Mouse (Mus musculus): ENCODE data around the gene Usp29.
"Not testable (repeated sequence)": the region's sequence is repeated elsewhere in the genome, so short reads cannot be mapped to it uniquely, and the experiment has no call there.

The Usp29 gene

DNA sequence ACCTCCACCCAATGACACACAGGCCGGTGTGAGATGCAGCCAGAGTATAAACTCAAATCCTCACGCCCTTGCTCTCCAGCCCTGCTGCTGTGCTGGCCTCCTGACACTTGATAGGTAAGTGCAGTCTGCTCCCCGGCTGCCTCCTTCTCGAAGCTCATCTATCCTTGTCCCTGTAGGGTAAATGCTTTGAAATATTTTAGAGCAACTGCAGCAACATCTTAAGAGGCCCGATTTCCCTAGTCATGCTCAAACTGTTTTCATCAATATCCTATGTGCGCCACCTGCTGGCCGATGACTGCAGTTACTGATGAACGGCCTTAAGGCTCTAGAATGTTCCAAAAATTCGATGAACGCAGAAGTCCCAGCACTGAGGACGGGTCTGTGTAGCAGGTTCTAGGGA, 206.7 kb downstream of the Usp29 start:
- DNase-seq = peak; percentile 71

DNA sequence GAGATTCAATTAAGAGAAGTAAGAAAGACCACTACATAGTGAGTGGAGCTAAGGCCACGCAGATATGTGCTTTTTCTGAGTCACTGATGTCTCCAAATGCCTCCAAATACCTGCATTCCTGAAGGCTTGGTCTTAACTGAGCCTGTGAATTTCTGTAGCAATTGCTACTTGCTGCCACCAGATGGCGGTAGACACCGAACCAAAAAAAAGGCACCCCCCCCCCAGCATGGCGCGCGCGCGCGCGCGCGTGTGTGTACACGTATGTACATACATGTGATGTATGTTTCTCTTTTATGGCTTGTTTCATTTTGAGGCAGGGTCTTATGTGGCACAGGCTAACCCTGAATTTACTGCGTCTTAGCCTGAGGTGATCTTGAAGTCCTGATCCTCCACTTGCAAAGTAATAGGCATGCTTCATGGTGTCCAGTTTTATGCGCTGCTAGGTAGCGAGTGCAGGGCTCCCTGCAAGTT, 210.4 kb downstream of the Usp29 start:
- peak; percentile 4 for DNase-seq

DNA sequence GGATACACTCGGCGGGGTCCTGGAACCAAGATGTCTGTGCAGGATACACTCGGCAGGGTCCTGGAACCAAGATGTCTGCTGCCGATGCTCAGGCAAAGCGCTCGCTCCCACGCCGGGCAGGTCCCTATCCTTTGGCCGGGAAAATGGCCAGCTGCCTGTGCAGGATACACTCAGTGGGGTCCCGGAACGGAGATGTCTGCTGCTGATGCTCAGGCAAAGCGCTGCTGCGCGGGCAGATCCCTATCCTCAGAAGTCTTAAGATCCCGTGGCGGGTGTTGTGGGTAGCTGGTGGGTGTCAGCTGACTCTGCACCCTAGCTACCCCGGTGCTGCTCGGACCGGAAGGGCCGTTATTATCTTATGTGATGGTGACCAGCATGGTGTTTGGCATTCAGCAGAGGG, 217.7 kb downstream of the Usp29 start:
- DNase-seq = not testable (repeated sequence)

DNA sequence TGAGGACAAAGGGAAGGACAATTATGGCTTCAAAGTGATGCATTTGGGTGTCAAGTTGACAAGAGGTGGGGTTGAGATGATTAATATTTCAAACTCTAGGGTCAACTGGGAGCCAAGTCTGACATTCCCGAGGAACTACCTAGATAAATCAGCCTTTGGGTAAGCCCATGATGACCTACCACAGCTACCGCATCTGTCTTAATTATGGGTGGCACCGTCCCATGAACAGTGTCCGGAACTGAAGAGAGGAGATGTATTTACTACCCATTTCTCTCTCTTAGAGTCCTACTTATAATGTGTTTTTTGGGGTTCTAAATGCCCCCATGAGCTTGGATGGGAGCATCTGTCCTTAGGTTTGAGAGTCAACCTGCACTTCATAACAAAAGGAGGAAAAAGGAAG, 226.2 kb downstream of the Usp29 start:
- DNase-seq = no peak

DNA sequence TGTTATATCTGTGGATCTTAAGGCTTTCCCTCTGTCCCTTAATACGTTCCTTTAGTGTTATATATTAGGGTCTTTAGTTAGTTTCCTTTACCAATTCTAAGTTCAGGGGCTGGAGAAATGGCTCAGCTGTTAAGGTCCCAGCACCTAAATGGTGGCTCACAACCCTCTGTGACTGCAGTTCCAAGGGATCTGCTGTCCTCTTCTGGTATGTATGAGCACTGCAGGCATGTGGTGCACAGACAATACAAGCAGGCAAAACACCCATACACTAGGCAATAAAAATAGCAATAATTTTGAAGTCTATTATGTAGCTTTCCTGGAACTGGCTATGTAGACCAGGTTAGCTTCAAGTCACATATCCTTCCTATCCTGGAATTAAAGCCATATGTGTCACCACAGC, 228.2 kb downstream of the Usp29 start:
- DNase-seq = no peak

DNA sequence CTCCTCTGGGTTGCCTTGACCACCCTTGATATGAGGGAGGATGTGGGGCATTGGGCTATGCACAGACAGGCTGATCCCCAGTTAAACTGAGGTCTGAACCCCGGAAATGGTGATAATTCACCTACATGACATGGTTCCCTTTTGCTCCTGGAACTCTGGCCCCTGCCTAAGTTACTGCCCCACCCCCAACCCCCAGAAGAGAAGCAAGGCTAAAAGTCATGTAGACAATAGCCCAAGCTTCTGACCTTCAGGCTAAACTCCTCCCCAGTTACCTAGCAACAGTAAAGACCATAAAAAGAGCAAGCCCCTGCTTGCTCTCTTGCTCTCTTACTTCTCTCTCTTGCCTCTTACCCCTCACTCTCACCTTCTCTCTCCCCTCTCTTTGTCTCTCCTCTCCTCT, 243.2 kb downstream of the Usp29 start:
- no peak for DNase-seq

DNA sequence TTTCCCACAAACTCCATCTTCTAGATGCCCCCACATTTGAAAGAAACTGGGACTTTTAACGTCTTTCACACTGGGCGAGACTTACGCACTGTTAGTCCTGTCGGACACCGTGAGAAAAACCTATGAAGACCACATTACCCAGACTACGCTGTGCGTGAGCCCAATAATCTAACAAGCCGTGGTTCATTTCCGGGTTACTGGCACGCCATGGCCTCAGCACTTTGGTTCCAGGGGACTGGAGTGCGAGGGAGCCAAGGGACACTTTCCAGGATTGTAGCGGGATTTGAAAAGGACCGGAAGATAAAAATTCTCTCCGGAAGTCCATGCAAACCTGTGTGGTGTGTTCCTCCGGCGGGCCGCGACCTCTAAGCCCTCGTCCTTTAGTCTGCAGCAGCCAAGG, 246.5 kb downstream of the Usp29 start:
- DNase-seq = no peak

DNA sequence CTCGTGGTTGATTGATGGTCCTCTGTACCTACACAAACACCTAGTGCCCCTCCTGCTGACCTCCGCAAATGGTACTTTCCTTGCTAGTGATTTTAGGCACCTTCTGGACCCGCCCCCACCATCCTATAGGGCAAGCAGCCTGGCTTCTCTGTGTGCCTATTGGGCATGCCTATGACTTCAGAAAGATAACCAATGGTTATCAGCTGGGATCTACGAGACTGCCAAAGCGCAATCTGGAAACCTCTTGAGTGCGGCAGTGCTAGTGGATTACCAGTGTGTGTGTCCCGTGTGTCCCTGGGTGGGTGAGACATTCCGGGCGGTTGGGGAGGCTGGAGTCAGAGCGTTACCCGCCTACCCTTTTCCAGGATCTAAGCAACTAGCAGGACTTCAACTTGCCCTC, 264.9 kb downstream of the Usp29 start, which contains the start of gene Aurkc:
Gene Aurkc, plus strand, starts transcription at position 50 of the 400 bp plus-strand sequence.
- not testable (repeated sequence) for DNase-seq

DNA sequence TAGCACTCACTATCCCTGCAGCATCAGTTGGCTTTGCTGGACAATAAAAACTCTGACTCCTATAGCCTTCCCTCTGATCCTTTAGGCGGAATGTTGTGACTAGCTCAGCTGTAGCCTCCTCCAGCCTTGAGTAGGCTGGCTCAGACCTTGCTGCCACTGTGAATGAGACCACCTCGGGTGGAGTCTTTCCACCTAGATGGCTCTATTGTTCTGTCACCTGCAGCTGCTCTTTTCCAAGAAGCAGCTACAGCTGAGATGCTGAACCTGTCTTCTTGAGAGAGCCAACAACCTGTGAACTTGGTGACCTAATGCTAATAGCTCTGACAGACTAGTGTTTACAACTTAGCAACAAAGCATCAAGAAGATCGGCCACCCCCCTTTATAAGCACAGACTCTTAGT, 268.5 kb downstream of the Usp29 start:
- not testable (repeated sequence) for DNase-seq

DNA sequence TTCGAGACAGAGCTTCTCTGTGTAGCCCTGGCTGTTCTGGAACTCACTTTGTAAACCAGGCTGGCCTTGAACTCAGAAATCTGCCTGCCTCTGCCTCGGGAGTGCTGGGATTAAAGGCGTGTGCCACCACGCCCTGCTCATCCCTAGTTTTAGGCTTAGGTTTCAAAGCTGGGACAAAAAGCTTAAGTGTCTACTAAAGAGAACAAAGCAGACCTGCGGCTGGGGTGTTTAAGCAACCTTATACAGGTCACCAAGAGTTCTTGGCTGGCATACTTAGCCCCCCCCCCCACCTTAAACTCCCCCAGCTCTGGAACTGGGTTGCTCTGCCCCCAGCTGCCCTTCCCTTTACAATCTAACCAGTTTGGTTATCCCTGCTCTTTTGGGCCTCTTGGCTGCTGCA, 275.1 kb downstream of the Usp29 start:
- DNase-seq = not testable (repeated sequence)
